Mouse (Mus musculus): Measurements from ENCODE around the gene Strn3. TPM values are rescaled to one million over a fixed set of nuclear protein-coding genes. Genes with fewer than 3 reads are reported as not detected.
"Not testable (repeated sequence)": the region's sequence is repeated elsewhere in the genome, so short reads cannot be mapped to it uniquely, and the experiment has no call there.

Gene Strn3
- polyA plus RNA-seq, 1 experiment, result not detected

- no peak overlapping the region for H3K27ac ChIP-seq (ENCODE audit: insufficient read depth, low read depth, low read length)
- H3K4me1 ChIP-seq (ENCODE audit: control insufficient read depth, insufficient read depth, low read length), result no peaks in the 10 kb centered on the region
- WGBS, result 94% methylated on average over 10 of the region's 10 CpGs
- H3K4me3 ChIP-seq (ENCODE audit: insufficient read depth, low read depth, low read length), result no peak overlapping the region
- TF ChIP-seq POLR2A (IDR thresholded peaks at IDR 0.05; ENCODE audit: insufficient read depth, low read depth, low read length) (no peak), CTCF (IDR thresholded peaks at IDR 0.05; ENCODE audit: insufficient read depth, low read depth, low read length) (no peak)
These were observed 88.4 kb downstream of the Strn3 start for GRCm38 (mm10) chr12:51603306-51603705.

- Histone ChIP-seq H3K4me3 (ENCODE audit: insufficient read depth, low read depth, low read length) (peak overlapping the region; percentile 72), H3K4me1 (ENCODE audit: control insufficient read depth, insufficient read depth, low read length) (peaks cover 13% of the 10 kb centered on the region), H3K27ac (ENCODE audit: insufficient read depth, low read depth, low read length) (no peak overlapping the region)
- WGBS, result 2% methylated on average over 18 of the region's 18 CpGs
- TF ChIP-seq POLR2A (IDR thresholded peaks at IDR 0.05; ENCODE audit: insufficient read depth, low read depth, low read length), result no peak
These were observed 97.6 kb downstream of the Strn3 start for GRCm38 (mm10) chr12:51594030-51594470.

DNA sequence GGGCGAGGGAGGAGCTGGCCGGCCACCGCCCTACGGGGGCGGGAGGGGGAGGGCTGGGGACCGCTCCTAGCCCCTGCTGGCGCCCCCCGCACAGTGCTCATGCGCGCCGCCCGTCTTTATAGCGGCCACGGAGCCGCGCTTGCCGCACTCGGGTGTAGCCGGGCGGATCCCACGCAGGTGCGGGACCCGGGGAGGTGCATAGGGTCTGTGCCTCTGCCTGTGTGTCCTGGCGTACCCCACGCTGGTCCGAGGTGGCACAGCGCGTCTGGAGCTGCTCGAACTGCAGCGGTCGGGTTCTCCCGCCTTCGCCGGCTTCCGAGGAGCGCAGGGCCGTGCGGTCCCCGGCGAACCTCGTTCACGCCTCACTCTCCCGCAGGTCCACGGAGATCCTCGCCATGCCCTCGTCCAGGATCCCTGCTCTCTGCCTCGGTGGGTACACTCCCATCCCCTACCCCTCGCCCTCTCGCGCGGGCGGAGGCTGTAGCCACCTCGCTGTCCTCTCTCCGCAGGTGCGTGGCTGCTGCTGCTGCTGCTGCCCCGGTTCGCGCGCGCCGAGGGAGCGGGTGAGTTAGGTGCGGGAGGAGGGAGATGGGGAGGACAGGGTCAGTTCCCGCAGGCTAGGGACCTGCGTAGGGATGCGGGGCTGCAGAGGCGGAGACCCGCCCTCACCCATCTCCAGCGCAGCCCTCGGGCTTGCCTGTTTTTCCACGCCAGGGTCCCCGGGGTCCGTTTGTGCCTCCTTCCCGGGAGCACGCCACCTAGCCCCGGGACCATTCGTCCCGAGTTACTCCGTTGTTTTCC is 98.3 kb downstream of the Strn3 start, which contains the start of gene Coch:
TSS of gene Coch (plus strand) at position 113 of the 801 bp plus-strand sequence.
- under 1% methylated on average over 77 of the region's 79 CpGs for WGBS
- TF ChIP-seq POLR2A (IDR thresholded peaks at IDR 0.05; ENCODE audit: insufficient read depth, low read depth, low read length) (no peak), CTCF (IDR thresholded peaks at IDR 0.05; ENCODE audit: insufficient read depth, low read depth, low read length) (no peak)
- no peak within 1 kb of the TSS for H3K27ac ChIP-seq (ENCODE audit: insufficient read depth, low read depth, low read length)

GRCm38 (mm10) chr12:51592888-51593228 is 98.8 kb downstream of the Strn3 start:
- Histone ChIP-seq H3K4me3 (ENCODE audit: insufficient read depth, low read depth, low read length) (peak overlapping the region; percentile 72), H3K27ac (ENCODE audit: insufficient read depth, low read depth, low read length) (no peak overlapping the region), H3K4me1 (ENCODE audit: control insufficient read depth, insufficient read depth, low read length) (peaks cover 13% of the 10 kb centered on the region)
- no peak for TF ChIP-seq CTCF (IDR thresholded peaks at IDR 0.05; ENCODE audit: insufficient read depth, low read depth, low read length)
- TF ChIP-seq POLR2A (IDR thresholded peaks at IDR 0.05; ENCODE audit: insufficient read depth, low read depth, low read length), result no peak
- 1% methylated on average over 21 of the region's 21 CpGs for WGBS

More for the DNA sequence above, 98.3 kb downstream of the Strn3 start, which contains the start of gene Coch:
- Histone ChIP-seq H3K4me3 (ENCODE audit: insufficient read depth, low read depth, low read length) (peak within 1 kb of the TSS; percentile 72), H3K4me1 (ENCODE audit: control insufficient read depth, insufficient read depth, low read length) (peaks cover 13% of the 10 kb centered on the region)

GRCm38 (mm10) chr12:51591921-51592320 is 99.8 kb downstream of the Strn3 start:
- TF ChIP-seq POLR2A (IDR thresholded peaks at IDR 0.05; ENCODE audit: insufficient read depth, low read depth, low read length) (no peak), CTCF (IDR thresholded peaks at IDR 0.05; ENCODE audit: insufficient read depth, low read depth, low read length) (no peak)
- WGBS, result 71% methylated on average over 8 of the region's 8 CpGs
- Histone ChIP-seq H3K4me1 (ENCODE audit: control insufficient read depth, insufficient read depth, low read length) (peaks cover 13% of the 10 kb centered on the region), H3K27ac (ENCODE audit: insufficient read depth, low read depth, low read length) (no peak overlapping the region), H3K4me3 (ENCODE audit: insufficient read depth, low read depth, low read length) (no peak overlapping the region)

GRCm38 (mm10) chr12:51589263-51589662 is 102.4 kb downstream of the Strn3 start:
- Histone ChIP-seq H3K27ac (ENCODE audit: insufficient read depth, low read depth, low read length) (no peak overlapping the region), H3K4me3 (ENCODE audit: insufficient read depth, low read depth, low read length) (no peak overlapping the region), H3K4me1 (ENCODE audit: control insufficient read depth, insufficient read depth, low read length) (peaks cover 13% of the 10 kb centered on the region)
- 91% methylated on average over 5 of the region's 5 CpGs for WGBS
- TF ChIP-seq POLR2A (IDR thresholded peaks at IDR 0.05; ENCODE audit: insufficient read depth, low read depth, low read length), result no peak
- TF ChIP-seq CTCF (IDR thresholded peaks at IDR 0.05; ENCODE audit: insufficient read depth, low read depth, low read length), result no peak

DNA sequence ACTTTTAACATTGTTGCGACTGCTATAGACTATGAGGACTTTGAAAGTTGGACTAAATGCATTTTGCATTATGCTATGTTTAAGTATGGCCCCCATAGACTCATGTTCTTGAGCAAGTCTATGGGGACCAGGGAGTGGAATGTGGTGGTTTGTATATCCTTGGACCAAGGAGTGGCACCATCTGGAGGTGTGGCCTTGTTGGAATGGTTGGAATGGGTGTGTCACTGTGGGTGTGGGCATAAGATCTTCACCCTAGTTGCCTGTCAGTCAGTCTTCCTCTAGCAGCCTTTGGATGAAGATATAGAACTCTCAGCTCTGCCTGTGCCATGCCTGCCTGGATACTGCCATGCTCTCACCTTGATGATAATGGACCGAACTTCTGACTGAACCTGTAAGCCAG is 113.9 kb downstream of the Strn3 start:
- 87% methylated on average over 2 of the region's 2 CpGs for WGBS
- not testable (repeated sequence) for H3K4me1 ChIP-seq (ENCODE audit: control insufficient read depth, insufficient read depth, low read length); H3K27ac ChIP-seq (ENCODE audit: insufficient read depth, low read depth, low read length); H3K4me3 ChIP-seq (ENCODE audit: insufficient read depth, low read depth, low read length)

- H3K4me1 ChIP-seq (ENCODE audit: control insufficient read depth, insufficient read depth, low read length), result no peaks in the 10 kb centered on the region
- no peak for TF ChIP-seq POLR2A (IDR thresholded peaks at IDR 0.05; ENCODE audit: insufficient read depth, low read depth, low read length)
- no peak for TF ChIP-seq CTCF (IDR thresholded peaks at IDR 0.05; ENCODE audit: insufficient read depth, low read depth, low read length)
- no peak overlapping the region for H3K27ac ChIP-seq (ENCODE audit: insufficient read depth, low read depth, low read length)
- H3K4me3 ChIP-seq (ENCODE audit: insufficient read depth, low read depth, low read length), result no peak overlapping the region
- 91% methylated on average over 4 of the region's 4 CpGs for WGBS
These were observed 119.0 kb downstream of the Strn3 start for GRCm38 (mm10) chr12:51572651-51573050.

DNA sequence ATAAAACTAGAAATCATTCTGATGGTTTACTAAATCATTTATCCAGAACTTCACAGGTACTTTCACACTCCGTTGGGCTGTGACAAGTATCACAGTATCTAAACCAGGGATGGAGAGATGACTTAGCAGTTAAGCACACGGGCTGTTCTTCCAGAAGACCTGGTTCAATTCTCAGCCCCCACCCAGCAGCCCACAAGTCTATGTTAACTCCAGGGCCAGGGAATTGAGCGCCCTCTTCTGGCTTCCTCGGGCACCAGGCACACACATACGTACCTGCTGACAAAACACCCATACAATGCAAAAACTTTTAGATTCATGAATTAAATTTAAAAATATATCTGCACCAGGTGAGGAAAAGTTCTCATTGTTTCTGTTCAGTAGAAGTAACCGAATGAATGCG is 121.8 kb downstream of the Strn3 start:
- no peak for TF ChIP-seq POLR2A (IDR thresholded peaks at IDR 0.05; ENCODE audit: insufficient read depth, low read depth, low read length)
- TF ChIP-seq CTCF (IDR thresholded peaks at IDR 0.05; ENCODE audit: insufficient read depth, low read depth, low read length), result no peak
- Histone ChIP-seq H3K27ac (ENCODE audit: insufficient read depth, low read depth, low read length) (no peak overlapping the region), H3K4me1 (ENCODE audit: control insufficient read depth, insufficient read depth, low read length) (no peaks in the 10 kb centered on the region), H3K4me3 (ENCODE audit: insufficient read depth, low read depth, low read length) (no peak overlapping the region)
- 71% methylated on average over 7 of the region's 7 CpGs for WGBS

All from olfactory bulb, adult 2 months (tissue).